Mouse (Mus musculus) heart, adult 9 months (tissue): ENCODE results near the gene Lmcd1.

Experiments
- DNase-seq, 2 experiments: peaks; one replicate each; pipeline ENCODE4 v3.0.0; 2022; ENCODE audit warnings: low spot score in 2 of 2

The Lmcd1 gene

GRCm38 (mm10) chr6:112287671-112288070, 14.1 kb downstream of the Lmcd1 start:
- peak; percentile 67 to 85 for DNase-seq

- no peak for DNase-seq
Measured at GRCm38 (mm10) chr6:112288271-112288670, 14.7 kb downstream of the Lmcd1 start.

GRCm38 (mm10) chr6:112291146-112291545, 17.6 kb downstream of the Lmcd1 start:
- DNase-seq: no peak

- no peak for DNase-seq
Measured at GRCm38 (mm10) chr6:112293320-112293719, 19.8 kb downstream of the Lmcd1 start.

GRCm38 (mm10) chr6:112295269-112295668, 21.7 kb downstream of the Lmcd1 start:
- peak; percentile 28 to 69 for DNase-seq

GRCm38 (mm10) chr6:112300146-112300545, 26.6 kb downstream of the Lmcd1 start:
- no peak for DNase-seq

GRCm38 (mm10) chr6:112300633-112301032, 27.1 kb downstream of the Lmcd1 start:
- DNase-seq: no peak

GRCm38 (mm10) chr6:112302248-112302647, 28.7 kb downstream of the Lmcd1 start:
- peak; percentile 44 to 62 for DNase-seq

GRCm38 (mm10) chr6:112302814-112303383, 29.3 kb downstream of the Lmcd1 start:
- no peak for DNase-seq

GRCm38 (mm10) chr6:112304751-112305150, 31.2 kb downstream of the Lmcd1 start:
- peak; percentile 82 to 84 for DNase-seq

- no peak for DNase-seq
Measured at GRCm38 (mm10) chr6:112309330-112309938, 35.9 kb downstream of the Lmcd1 start.

- no peak for DNase-seq
Measured at GRCm38 (mm10) chr6:112311385-112311784, 37.8 kb downstream of the Lmcd1 start.

GRCm38 (mm10) chr6:112319449-112319848, 45.9 kb downstream of the Lmcd1 start:
- DNase-seq: no peak

GRCm38 (mm10) chr6:112320679-112321078, 47.1 kb downstream of the Lmcd1 start:
- DNase-seq: peak; percentile 19 to 21

GRCm38 (mm10) chr6:112322916-112323315, 49.4 kb downstream of the Lmcd1 start:
- no peak for DNase-seq

GRCm38 (mm10) chr6:112325213-112325612, 51.7 kb downstream of the Lmcd1 start:
- DNase-seq: no peak

- DNase-seq: peak; percentile 67 to 72
Measured at GRCm38 (mm10) chr6:112327793-112328192, 54.2 kb downstream of the Lmcd1 start.

GRCm38 (mm10) chr6:112330520-112331222, 57.1 kb downstream of the Lmcd1 start:
- no peak for DNase-seq

- no peak for DNase-seq
Measured at GRCm38 (mm10) chr6:112331223-112331598, 57.7 kb downstream of the Lmcd1 start.

- no peak for DNase-seq
Measured at GRCm38 (mm10) chr6:112333930-112334329, 60.4 kb downstream of the Lmcd1 start.

- no peak for DNase-seq
Measured at GRCm38 (mm10) chr6:112337667-112338066, 64.1 kb downstream of the Lmcd1 start.

- DNase-seq: no peak
Measured at GRCm38 (mm10) chr6:112339016-112339415, 65.5 kb downstream of the Lmcd1 start.

GRCm38 (mm10) chr6:112350452-112350851, 76.9 kb downstream of the Lmcd1 start:
- DNase-seq: no peak
